Mouse (Mus musculus) spleen, postnatal 10 days (tissue): Measurements from ENCODE around the gene Igfn1.

ENCODE experiments used
- DNase-seq, 2 experiments: peaks; one replicate each; pipeline ENCODE4 v3.0.0; 2021 to 2022; ENCODE audit warnings: low spot score in 2 of 2

Gene Igfn1

DNA sequence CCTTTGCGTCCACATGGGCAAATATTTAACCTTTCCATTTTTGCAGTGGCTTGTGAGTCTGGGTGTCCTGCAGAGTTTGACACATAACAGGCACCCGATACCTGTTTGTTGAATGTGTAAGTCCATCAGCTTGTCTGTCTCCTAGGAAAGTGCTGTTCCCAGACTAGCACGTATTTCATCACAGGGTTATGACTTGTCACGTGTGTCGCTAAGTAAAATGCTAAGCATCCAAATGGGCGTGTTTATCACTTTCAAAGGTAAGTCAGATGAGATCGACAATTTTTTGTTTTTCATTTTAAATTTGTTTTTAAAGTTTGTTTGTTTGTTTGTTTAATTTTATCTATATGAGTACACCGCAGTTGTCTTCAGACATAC is 2.0 kb upstream of the Igfn1 start:
- no peak for DNase-seq

DNA sequence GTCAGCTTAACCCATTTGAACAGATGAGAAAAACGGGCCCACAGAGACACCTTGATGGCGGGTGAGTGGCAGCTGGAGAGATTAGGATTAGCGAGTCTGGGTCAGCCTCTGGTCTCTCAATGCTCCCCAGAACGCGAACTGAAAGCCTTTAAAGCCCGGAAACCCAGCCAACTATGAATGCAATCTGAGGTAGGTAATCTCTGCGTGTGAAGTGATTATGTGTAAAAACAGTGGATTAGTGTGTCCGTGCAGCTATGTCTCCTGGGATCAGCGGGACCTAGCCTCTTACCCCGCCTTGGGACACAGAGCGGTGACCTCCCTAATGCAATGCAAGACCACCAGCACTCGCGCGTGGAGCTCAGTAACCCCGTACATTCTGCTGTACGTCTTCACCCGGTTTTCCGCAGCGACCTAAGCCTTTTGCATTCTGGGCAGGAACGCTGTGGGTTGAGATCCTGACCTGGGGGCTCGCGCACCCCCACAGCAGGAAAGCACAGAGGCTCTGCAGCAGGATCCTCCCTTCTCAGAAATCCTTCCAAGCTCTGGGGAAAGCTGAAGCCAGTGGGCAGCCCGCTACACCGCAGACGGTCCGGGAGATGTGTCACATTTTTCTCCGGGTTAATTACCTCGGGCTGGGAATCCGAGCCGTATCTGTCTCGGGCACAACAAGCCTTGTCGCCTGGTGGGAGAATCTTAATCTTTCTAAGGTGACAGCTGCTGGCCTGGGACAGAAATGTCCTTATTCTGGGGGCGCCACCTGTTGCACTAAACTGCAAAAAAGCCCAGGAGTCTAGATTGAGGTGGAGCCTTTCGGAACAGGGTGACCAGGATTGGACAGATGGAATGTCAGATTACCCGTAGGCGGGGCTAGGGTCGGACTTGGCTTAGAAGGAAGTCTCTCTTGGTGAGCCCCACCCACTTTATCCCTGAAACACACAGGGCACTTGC is 1.3 kb upstream of the Igfn1 start, which contains the start of gene Tmem9:
Tmem9 (plus strand) TSS at position 940 of the 948 bp plus-strand sequence.
- DNase-seq, result peak; percentile 65 to 79

- no peak for DNase-seq
Measured at GRCm38 (mm10) chr1:136001438-136001837, 4.7 kb downstream of the Igfn1 start.

- no peak for DNase-seq
Measured at GRCm38 (mm10) chr1:135999720-136000287, 6.3 kb downstream of the Igfn1 start.

- no peak for DNase-seq
Measured at GRCm38 (mm10) chr1:135997537-135997936, 8.6 kb downstream of the Igfn1 start.

- no peak for DNase-seq
Measured at GRCm38 (mm10) chr1:135993470-135993869, 12.7 kb downstream of the Igfn1 start.

GRCm38 (mm10) chr1:135989876-135990275 is 16.3 kb downstream of the Igfn1 start:
- no peak for DNase-seq

GRCm38 (mm10) chr1:135984105-135984504 is 22.0 kb downstream of the Igfn1 start:
- no peak for DNase-seq

- DNase-seq, result no peak
Measured at GRCm38 (mm10) chr1:135972576-135972975, 33.6 kb downstream of the Igfn1 start.

GRCm38 (mm10) chr1:135970486-135970885 is 35.7 kb downstream of the Igfn1 start:
- no peak for DNase-seq

GRCm38 (mm10) chr1:135967739-135968138 is 38.4 kb downstream of the Igfn1 start:
- no peak for DNase-seq

GRCm38 (mm10) chr1:135964561-135964960 is 41.6 kb downstream of the Igfn1 start:
- DNase-seq, result no peak

DNA sequence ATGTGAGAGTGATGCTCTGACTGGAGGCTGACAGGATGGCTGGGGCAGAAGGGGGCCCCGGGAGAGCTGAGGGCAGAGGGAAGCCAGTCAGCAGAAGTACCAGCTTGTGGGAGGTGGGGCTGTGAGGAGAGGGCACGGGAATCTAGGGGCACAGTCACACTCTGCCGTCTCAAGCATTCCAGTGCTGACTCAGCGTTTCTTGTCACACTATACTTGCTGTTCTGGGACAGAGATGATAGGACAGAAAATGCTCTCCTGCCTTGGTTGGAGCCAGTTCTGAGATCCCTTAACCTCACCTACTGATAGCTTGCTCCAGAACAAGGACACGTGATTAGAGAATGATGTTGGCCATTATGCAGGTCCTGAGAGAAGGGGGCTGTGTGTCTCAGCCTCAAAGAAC is 43.0 kb downstream of the Igfn1 start:
- no peak for DNase-seq

DNA sequence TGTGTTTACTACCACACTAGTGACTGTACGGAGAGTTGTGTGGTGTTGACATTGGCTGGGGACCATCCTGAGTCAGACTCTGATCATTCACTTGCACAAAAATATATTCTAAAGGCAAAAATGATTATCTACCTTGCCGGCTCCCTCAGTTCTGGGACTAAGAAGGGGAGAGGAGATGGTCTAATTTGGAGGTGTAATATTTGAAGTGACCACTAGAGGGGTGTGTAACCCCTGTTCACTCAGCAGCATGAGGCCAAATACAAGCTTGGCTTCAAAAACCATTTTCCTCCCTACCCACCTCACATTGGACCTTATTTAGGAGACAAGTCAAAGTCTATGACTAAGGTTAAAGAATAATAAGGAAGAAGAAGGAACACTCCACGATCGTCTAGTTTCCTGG is 47.7 kb downstream of the Igfn1 start:
- DNase-seq, result no peak

DNA sequence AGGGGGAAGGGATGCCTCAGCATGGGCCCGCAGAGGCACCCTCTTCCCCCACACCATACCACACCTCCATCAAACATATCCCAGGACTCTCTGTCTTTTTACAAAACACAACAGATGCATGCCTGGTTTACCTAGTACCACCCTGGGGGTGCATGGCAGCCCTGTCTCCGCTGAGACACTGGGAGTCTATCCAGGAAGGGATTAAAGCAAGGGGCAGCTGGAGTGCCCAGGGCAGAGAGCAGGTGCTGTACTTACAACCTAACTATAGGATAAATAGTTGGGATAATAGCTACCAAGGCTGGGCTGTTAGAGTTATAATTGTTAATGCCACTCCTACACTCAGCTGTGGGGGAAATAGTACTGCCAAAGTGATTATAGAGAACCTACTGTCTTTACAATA is 57.3 kb downstream of the Igfn1 start:
- DNase-seq, result no peak

DNA sequence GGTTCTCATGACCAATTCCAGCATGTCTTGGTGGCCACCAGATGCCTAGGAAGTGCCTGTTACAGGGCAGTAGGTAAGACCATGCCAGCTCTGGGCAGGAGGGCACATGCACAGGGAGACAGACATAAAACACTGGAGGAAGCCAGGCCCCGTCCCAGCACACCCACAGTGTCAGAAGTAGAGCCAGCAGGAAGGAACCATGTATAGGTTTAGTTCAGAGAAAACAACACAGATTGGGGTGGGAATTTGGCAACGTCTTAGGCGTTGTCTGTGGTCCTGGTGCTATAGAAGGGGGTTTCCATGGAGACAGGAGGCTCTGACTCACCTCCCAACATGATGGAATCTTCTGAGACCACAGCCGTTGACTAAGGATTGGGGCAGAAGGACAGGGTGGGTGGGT is 59.9 kb downstream of the Igfn1 start:
- no peak for DNase-seq

DNA sequence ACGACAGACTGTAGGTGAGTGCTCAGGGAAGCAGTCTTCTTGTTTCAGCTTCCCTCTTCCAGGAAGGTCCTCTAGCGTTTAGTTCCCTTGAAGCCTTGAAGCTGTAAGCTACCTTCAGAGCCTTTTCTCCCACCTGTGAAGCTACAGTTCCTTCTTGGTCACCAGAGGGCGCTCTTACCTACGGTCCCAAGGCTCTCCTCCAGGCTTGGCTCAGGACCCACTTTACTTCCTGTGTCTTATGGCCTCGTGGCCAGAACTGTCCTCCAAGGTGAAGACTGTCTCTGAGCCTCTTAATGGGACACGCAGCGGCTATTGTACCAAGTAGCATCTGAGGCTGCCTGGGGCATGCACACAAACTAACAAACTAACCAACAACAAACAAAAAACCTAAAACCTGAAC is 60.4 kb downstream of the Igfn1 start:
- DNase-seq, result peak; percentile 41 to 67

- peak; percentile 79 to 90 for DNase-seq
Measured at GRCm38 (mm10) chr1:135944526-135945259, 61.4 kb downstream of the Igfn1 start.

- peak; percentile 31 to 39 for DNase-seq
Measured at GRCm38 (mm10) chr1:135943713-135944112, 62.4 kb downstream of the Igfn1 start.

GRCm38 (mm10) chr1:135942116-135942515 is 64.0 kb downstream of the Igfn1 start:
- peak; percentile 48 to 49 for DNase-seq

DNA sequence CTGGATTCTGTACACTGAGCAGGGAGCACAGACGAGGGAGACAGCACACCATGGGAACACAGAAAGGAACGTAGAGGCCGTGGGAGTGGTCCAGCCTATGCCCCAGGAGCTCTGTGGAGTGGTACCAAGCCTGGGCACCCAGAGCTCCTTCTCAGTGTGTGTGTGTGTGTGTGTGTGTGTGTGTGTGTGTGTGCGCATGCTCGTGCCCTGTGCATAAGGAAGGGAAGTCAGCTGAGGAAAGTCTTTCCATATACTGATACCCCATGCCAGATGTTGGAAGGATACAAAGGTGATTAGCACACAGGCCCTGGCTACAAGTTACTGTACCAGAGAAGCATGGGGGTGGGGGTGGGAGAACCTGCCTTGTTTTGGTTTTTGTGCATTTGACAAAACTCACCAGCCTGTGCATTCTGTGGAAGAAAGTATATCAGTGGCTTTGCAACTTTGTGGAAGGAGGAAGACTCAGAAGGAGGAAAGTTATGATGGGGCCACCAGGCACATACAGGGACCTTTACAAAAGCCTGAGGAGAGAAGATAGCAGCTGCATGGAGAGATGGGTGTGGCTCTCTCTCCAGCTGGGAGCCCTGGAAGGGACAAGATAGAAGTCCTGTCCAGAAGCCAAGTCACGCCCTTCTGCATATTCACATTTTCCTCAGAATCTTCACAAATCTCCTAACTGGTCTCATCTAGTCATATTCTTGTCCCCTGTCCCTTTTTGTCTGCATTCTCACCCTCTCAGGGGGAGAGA is 64.7 kb downstream of the Igfn1 start:
- DNase-seq, result peak; percentile 42 to 78

- DNase-seq, result no peak
Measured at GRCm38 (mm10) chr1:135936091-135936490, 70.1 kb downstream of the Igfn1 start.
